Mouse (Mus musculus): Measurements from ENCODE around the gene Bud23. TPM values are rescaled to one million over a fixed set of nuclear protein-coding genes. Genes with fewer than 3 reads are reported as not detected.

Bud23 gene
- polyA plus RNA-seq, 1 experiment from 2014 or later = 137 TPM

GRCm38 (mm10) chr5:135035608-135036359, 29.0 kb downstream of the Bud23 start:
- Histone ChIP-seq H3K4me2 (no peak overlapping the region), H3K27ac (no peak overlapping the region), H3K4me3 (replicated peaks) (no peak overlapping the region), H3K9ac (no peak overlapping the region), H3K9me3 (replicated peaks) (no peaks in the 10 kb centered on the region), H3K27me3 (no peaks in the 10 kb centered on the region), H3K36me3 (peaks cover 34% of the 10 kb centered on the region), H3K4me1 (no peaks in the 10 kb centered on the region)
- WGBS = 69% methylated on average over 18 of the region's 18 CpGs
- no peak for ATAC-seq (replicated peaks; ENCODE audit: low FRiP score)

DNA sequence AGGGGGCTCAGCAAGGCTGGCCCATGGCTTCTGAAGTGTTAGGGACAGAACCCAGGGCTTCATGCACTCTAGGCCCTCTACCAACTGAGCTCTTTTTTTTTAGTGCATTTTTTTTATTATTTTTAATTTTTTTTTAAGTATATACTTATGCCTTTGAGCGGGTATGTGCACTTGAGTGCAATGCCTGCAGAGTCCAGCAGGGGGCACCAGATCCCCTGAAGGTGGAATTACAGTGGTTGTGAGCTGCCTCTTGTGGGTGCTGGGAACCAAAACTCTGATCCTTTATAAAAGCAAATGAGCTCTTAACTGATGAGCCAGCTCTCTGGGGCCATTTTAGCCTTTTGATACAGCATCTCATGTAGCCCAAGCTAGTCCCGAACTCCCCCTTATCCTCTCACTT, 30.2 kb downstream of the Bud23 start:
- Histone ChIP-seq H3K36me3 (peaks cover 29% of the 10 kb centered on the region), H3K4me1 (peaks cover under 1% of the 10 kb centered on the region), H3K27ac (no peak overlapping the region), H3K9ac (no peak overlapping the region), H3K4me3 (replicated peaks) (no peak overlapping the region), H3K27me3 (no peaks in the 10 kb centered on the region), H3K9me3 (replicated peaks) (no peaks in the 10 kb centered on the region), H3K4me2 (no peak overlapping the region)
- 97% methylated on average over 2 of the region's 2 CpGs for WGBS
- no peak for ATAC-seq (replicated peaks; ENCODE audit: low FRiP score)

DNA sequence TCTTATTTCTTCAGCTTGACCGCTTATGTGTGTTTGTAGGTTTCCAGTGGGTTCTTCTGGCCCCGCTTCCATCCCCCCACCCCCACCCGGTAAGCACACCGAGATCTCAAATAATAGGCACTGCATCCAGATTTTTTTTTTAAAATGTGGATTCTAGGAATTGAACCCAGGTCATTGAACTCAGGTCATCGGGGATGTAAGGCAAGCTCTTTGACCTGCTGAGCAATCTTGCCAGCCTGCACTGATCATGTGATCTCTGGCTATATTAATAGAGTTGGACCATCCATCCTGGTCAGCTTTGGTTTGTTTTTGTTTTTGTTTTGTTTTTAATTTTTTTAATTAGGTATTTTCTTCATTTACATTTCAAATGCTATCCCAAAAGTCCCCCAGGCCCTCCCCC, 32.2 kb downstream of the Bud23 start:
- H3K27ac ChIP-seq = no peak overlapping the region
- H3K27me3 ChIP-seq = no peaks in the 10 kb centered on the region
- H3K4me1 ChIP-seq = peaks cover 14% of the 10 kb centered on the region
- no peak overlapping the region for H3K9ac ChIP-seq
- WGBS = 89% methylated on average over 5 of the region's 5 CpGs
- no peak for ATAC-seq (replicated peaks; ENCODE audit: low FRiP score)
- H3K4me2 ChIP-seq = no peak overlapping the region
- H3K36me3 ChIP-seq = peaks cover 13% of the 10 kb centered on the region
- no peaks in the 10 kb centered on the region for H3K9me3 ChIP-seq (replicated peaks)
- no peak overlapping the region for H3K4me3 ChIP-seq (replicated peaks)

DNA sequence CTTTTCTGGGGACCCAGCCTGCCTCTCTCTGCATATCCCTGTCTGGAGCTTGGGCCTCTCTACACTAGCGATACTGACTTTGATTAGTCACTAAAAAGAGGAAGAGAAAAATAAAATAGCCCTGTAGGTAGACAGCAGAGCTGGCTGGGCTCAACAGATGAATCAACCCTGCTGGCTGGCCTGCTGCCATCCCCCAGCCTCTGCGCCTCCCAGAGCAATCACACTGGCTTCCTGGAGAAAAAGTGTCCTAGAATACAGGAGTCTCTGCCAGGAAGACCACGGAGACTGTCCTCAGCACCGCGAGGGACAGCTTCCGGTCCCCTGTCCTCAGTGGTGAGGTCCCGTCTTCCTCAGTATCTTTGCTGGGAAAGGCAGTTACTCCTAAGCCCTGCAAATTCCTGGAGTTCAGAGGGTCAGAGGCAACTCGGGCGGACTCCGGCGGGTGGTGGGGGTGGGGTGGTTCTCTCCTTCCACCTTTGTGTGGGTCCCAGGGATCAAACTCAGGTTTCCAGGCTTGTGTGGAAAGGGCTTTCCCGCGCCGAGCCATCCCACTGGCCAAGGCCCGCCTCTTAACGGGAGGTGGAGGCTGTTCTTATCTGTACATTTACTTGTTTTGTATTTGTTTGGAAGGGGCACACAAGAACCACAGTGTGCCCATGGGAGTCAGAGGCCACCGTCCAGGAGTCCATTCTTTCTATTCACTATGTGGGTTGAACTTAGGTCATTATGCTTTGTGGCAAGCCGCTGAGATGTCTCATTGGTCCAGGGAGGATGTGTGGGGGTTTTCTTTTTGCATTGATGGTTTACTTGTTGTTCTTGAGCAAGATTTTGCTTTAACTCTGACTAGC, 35.5 kb downstream of the Bud23 start:
- peak overlapping the region; percentile 34 for H3K4me2 ChIP-seq
- WGBS = 45% methylated on average over 18 of the region's 18 CpGs
- H3K4me3 ChIP-seq (replicated peaks) = peak overlapping the region; percentile 7; the same call in 1 of the 2 replicates
- ATAC-seq (replicated peaks; ENCODE audit: low FRiP score) = no peak
- no peaks in the 10 kb centered on the region for H3K27me3 ChIP-seq
- H3K36me3 ChIP-seq = peaks cover under 1% of the 10 kb centered on the region; the same call in 1 of the 2 replicates
- no peaks in the 10 kb centered on the region for H3K9me3 ChIP-seq (replicated peaks)
- peak overlapping the region; percentile 57 for H3K27ac ChIP-seq
- peaks cover 40% of the 10 kb centered on the region for H3K4me1 ChIP-seq
- no peak overlapping the region for H3K9ac ChIP-seq

- peak overlapping the region; percentile 93 for H3K4me2 ChIP-seq
- 8% methylated on average over 7 of the region's 7 CpGs for WGBS
- no peaks in the 10 kb centered on the region for H3K36me3 ChIP-seq
- H3K27me3 ChIP-seq = no peaks in the 10 kb centered on the region
- H3K9ac ChIP-seq = 0 out of 2 replicates have a peak overlapping the region, but pooled peaks have one; percentile 7
- H3K4me1 ChIP-seq = peaks cover 57% of the 10 kb centered on the region
- H3K9me3 ChIP-seq (replicated peaks) = no peaks in the 10 kb centered on the region
- H3K4me3 ChIP-seq (replicated peaks) = peak overlapping the region; percentile 73
- no peak for ATAC-seq (replicated peaks; ENCODE audit: low FRiP score)
- peak overlapping the region; percentile 45; the same call in 1 of the 2 replicates for H3K27ac ChIP-seq
Measured at GRCm38 (mm10) chr5:135025899-135026298, 38.9 kb downstream of the Bud23 start.

DNA sequence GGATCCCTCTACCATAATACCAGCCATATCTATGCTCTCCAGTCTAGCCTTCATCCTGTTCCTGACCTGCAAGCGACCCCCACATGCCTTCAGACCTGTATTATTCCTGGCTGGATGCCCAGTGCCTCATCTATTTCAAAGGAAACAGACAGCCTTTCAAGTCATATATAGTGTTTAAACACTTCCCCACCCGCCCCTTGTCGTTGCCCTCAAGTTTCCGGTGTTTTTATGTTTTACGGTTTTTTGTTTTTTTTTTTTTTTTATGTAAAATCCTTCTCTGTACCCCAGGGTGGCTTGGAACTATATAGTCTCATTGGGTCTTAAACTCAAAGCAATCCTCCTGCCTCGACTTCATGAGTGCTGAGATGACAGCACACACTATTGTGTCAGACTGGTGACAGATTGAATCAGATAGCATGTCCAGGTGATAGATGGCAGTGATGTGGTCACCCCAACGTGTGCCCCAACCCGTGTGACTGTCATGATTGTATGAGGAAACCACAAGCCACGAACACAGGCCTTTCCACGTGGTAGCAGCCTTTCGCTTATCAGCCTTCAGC, 40.0 kb downstream of the Bud23 start:
- peak overlapping the region; percentile 93 for H3K4me2 ChIP-seq
- 17% methylated on average over 11 of the region's 11 CpGs for WGBS
- H3K27ac ChIP-seq = peak overlapping the region; percentile 65; the same call in 1 of the 2 replicates
- H3K9me3 ChIP-seq (replicated peaks) = no peaks in the 10 kb centered on the region
- no peak for ATAC-seq (replicated peaks; ENCODE audit: low FRiP score)
- H3K27me3 ChIP-seq = no peaks in the 10 kb centered on the region
- peak overlapping the region; percentile 73 for H3K4me3 ChIP-seq (replicated peaks)
- H3K4me1 ChIP-seq = peaks cover 57% of the 10 kb centered on the region
- no peaks in the 10 kb centered on the region for H3K36me3 ChIP-seq
- H3K9ac ChIP-seq = 0 out of 2 replicates have a peak overlapping the region, but pooled peaks have one; percentile 80

GRCm38 (mm10) chr5:135023344-135024173, 41.2 kb downstream of the Bud23 start, which contains the start of gene Stx1a:
Gene Stx1a (plus strand): TSS chr5:135023482.
- Histone ChIP-seq H3K27ac (peak within 1 kb of the TSS; percentile 65), H3K27me3 (no peaks in the 10 kb centered on the region), H3K4me2 (peak within 1 kb of the TSS; percentile 93), H3K4me1 (peaks cover 46% of the 10 kb centered on the region), H3K9me3 (replicated peaks) (no peaks in the 10 kb centered on the region), H3K36me3 (no peaks in the 10 kb centered on the region), H3K9ac (peak within 1 kb of the TSS; percentile 80), H3K4me3 (replicated peaks) (peak within 1 kb of the TSS; percentile 73)
- peak; percentile 90 for ATAC-seq (replicated peaks; ENCODE audit: low FRiP score)
- under 1% methylated on average over 56 of the region's 61 CpGs for WGBS

DNA sequence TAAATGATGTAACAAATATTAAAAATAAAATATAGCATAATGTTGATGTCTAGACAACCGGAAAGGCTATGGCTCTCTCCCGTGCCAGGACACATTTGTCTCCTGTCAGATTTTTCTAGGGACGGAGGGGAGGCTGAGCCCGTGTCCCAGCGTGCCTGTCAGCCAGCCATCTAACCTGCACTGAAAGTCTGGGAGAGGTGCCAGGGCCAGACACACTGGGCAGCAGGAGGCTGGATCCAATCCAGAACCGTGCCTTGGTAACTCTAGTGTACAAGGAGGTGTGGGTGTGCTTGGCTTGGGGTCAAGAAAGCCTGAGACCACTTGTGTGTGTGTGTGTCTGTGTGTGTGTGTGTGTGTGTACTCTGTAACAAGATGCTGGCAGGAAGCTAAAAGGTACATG, 42.9 kb downstream of the Bud23 start:
- no peak overlapping the region for H3K4me3 ChIP-seq (replicated peaks)
- no peak overlapping the region for H3K9ac ChIP-seq
- peak overlapping the region; percentile 37; the same call in 1 of the 2 replicates for H3K27ac ChIP-seq
- 42% methylated on average over 6 of the region's 6 CpGs for WGBS
- ATAC-seq (replicated peaks; ENCODE audit: low FRiP score) = no peak
- no peaks in the 10 kb centered on the region for H3K36me3 ChIP-seq
- no peaks in the 10 kb centered on the region for H3K9me3 ChIP-seq (replicated peaks)
- H3K4me2 ChIP-seq = no peak overlapping the region
- peaks cover 42% of the 10 kb centered on the region for H3K4me1 ChIP-seq
- H3K27me3 ChIP-seq = no peaks in the 10 kb centered on the region

GRCm38 (mm10) chr5:135016224-135016759, 48.5 kb downstream of the Bud23 start:
- no peak for ATAC-seq (replicated peaks; ENCODE audit: low FRiP score)
- Histone ChIP-seq H3K9me3 (replicated peaks) (no peaks in the 10 kb centered on the region), H3K4me2 (no peak overlapping the region), H3K9ac (no peak overlapping the region), H3K27me3 (no peaks in the 10 kb centered on the region), H3K27ac (no peak overlapping the region), H3K4me1 (peaks cover 28% of the 10 kb centered on the region), H3K36me3 (0 out of 2 replicates have a peak, but pooled peaks cover 1% of the 10 kb centered on the region), H3K4me3 (replicated peaks) (no peak overlapping the region)
- 52% methylated on average over 4 of the region's 4 CpGs for WGBS

DNA sequence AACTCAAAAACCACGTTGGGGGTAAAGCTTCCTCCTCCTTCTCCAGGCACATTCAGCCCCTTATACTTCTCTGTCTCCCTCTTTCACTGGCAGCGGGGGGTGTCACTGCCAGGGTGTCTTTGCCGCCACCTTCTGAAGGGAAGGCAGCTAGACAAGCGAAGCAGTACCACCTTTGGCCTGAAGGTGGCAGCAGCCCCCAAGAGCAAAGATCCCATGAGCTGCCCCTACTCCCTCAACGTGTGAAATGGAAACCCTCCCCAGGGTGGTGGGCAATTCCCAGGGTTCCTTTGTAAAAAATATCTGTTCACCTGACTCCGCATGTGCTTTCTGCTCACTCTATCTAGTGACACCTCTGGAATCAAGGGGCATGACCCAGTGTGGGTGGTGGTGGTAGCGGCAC, 49.3 kb downstream of the Bud23 start:
- Histone ChIP-seq H3K27ac (no peak overlapping the region), H3K9me3 (replicated peaks) (no peaks in the 10 kb centered on the region), H3K9ac (no peak overlapping the region), H3K4me3 (replicated peaks) (no peak overlapping the region), H3K4me1 (peaks cover 36% of the 10 kb centered on the region), H3K4me2 (no peak overlapping the region), H3K36me3 (0 out of 2 replicates have a peak, but pooled peaks cover 6% of the 10 kb centered on the region), H3K27me3 (no peaks in the 10 kb centered on the region)
- 14% methylated on average over 7 of the region's 7 CpGs for WGBS
- 0 out of 2 replicates have a peak, but pooled peaks have one; percentile 10 for ATAC-seq (replicated peaks; ENCODE audit: low FRiP score)

Measured in kidney, embryonic 15.5 days (tissue).